Mouse (Mus musculus) hindbrain, embryonic 13.5 days (tissue): ENCODE results near the gene Cry2. TPM values are rescaled to one million over a fixed set of nuclear protein-coding genes. Genes with fewer than 3 reads are reported as not detected.

ENCODE experiments used
- ATAC-seq: fragments of 200-750 bp; cut with Nextera tagmentation; 2 replicates; pipeline ENCODE4 v1.8.0; 2017; ENCODE audit warnings: moderate TSS enrichment; ENCODE audit not compliant: low FRiP score
- H3K27ac ChIP-seq: fragments of 300-500 bp; sonication (generic); 2 replicates; pipeline ENCODE4 v1.5.1; 2015; ENCODE audit warnings: inconsistent platforms, mild to moderate bottlenecking, moderate library complexity
- H3K27me3 ChIP-seq: fragments of 300-500 bp; sonication (generic); 2 replicates; pipeline ENCODE4 v1.6.1; 2015; ENCODE audit warnings: mild to moderate bottlenecking, inconsistent platforms
- H3K36me3 ChIP-seq: fragments of 300-500 bp; sonication (generic); 2 replicates; pipeline ENCODE4 v1.6.1; 2015; ENCODE audit warnings: mild to moderate bottlenecking, inconsistent platforms
- H3K4me1 ChIP-seq: fragments of 300-500 bp; sonication (generic); replicated peaks from 2 replicates; pipeline ENCODE4 v1.6.1; 2015; ENCODE audit warnings: inconsistent platforms
- H3K4me2 ChIP-seq: fragments of 300-500 bp; sonication (generic); 2 replicates; pipeline ENCODE4 v1.6.1; 2015; ENCODE audit warnings: inconsistent platforms, mild to moderate bottlenecking, moderate library complexity
- H3K4me3 ChIP-seq: fragments of 300-500 bp; sonication (generic); 2 replicates; pipeline ENCODE4 v1.5.1; 2015; ENCODE audit warnings: mild to moderate bottlenecking, inconsistent platforms
- H3K9ac ChIP-seq: fragments of 300-500 bp; sonication (generic); 2 replicates; pipeline ENCODE4 v1.6.1; 2015; ENCODE audit warnings: mild to moderate bottlenecking, inconsistent platforms
- H3K9me3 ChIP-seq: fragments of 300-500 bp; sonication (generic); 2 replicates; pipeline ENCODE4 v1.6.1; 2016; ENCODE audit warnings: inconsistent platforms
- WGBS: fragments of 180-500 bp; shearing (Covaris S2); methylation state at CpG from one replicate; pipeline ENCODE4 v1.1.7; 2015; 5-methylcytosine and 5-hydroxymethylcytosine counted together
- polyA plus RNA-seq: library from polyadenylated mRNA; unstranded; fragments of >200 nt; fragmentation: Nextera tagmentation; extraction: Ambion mirVana; gene quantifications from 2 replicates; pipeline ENCODE4 v1.2.1, GENCODE M21; 2015

Cry2 gene
- polyA plus RNA-seq, 1 experiment from 2014 or later: 36.8 TPM

GRCm38 (mm10) chr2:92379783-92380494, 53.9 kb downstream of the Cry2 start:
- Histone ChIP-seq H3K4me2 (no peak overlapping the region), H3K4me1 (peaks cover 17% of the 10 kb centered on the region), H3K27ac (no peak overlapping the region), H3K9me3 (no peaks in the 10 kb centered on the region), H3K27me3 (no peaks in the 10 kb centered on the region), H3K4me3 (no peak overlapping the region), H3K36me3 (peaks cover 78% of the 10 kb centered on the region), H3K9ac (no peak overlapping the region)
- 77% methylated on average over 17 of the region's 17 CpGs for WGBS
- ATAC-seq: no peak

GRCm38 (mm10) chr2:92377320-92377719, 56.5 kb downstream of the Cry2 start:
- peaks cover 37% of the 10 kb centered on the region for H3K4me1 ChIP-seq
- no peak overlapping the region for H3K27ac ChIP-seq
- whole genome bisulfite sequencing: 94% methylated on average over 7 of the region's 7 CpGs
- peaks cover 52% of the 10 kb centered on the region for H3K36me3 ChIP-seq
- no peak overlapping the region for H3K4me3 ChIP-seq
- H3K9ac ChIP-seq: no peak overlapping the region
- H3K9me3 ChIP-seq: no peaks in the 10 kb centered on the region
- no peak overlapping the region for H3K4me2 ChIP-seq
- ATAC-seq: no peak
- H3K27me3 ChIP-seq: peaks cover 2% of the 10 kb centered on the region; the same call in 1 of the 2 replicates

- H3K36me3 ChIP-seq: peaks cover 42% of the 10 kb centered on the region
- H3K9me3 ChIP-seq: no peaks in the 10 kb centered on the region
- 92% methylated on average over 6 of the region's 6 CpGs for WGBS
- H3K4me2 ChIP-seq: peak overlapping the region; percentile 91
- H3K27ac ChIP-seq: no peak overlapping the region
- H3K9ac ChIP-seq: peak overlapping the region; percentile 84; the same call in 1 of the 2 replicates
- peak overlapping the region; percentile 73 for H3K4me3 ChIP-seq
- H3K27me3 ChIP-seq: peaks cover 11% of the 10 kb centered on the region
- no peak for ATAC-seq
- peaks cover 48% of the 10 kb centered on the region for H3K4me1 ChIP-seq
These were observed 57.5 kb downstream of the Cry2 start for GRCm38 (mm10) chr2:92376300-92376699.

GRCm38 (mm10) chr2:92375788-92376187, 58.1 kb downstream of the Cry2 start:
- H3K4me1 ChIP-seq: peaks cover 51% of the 10 kb centered on the region

GRCm38 (mm10) chr2:92375099-92375623, 58.7 kb downstream of the Cry2 start:
- H3K4me1 ChIP-seq: peaks cover 54% of the 10 kb centered on the region
- WGBS: under 1% methylated on average over 29 of the region's 29 CpGs
- no peaks in the 10 kb centered on the region for H3K9me3 ChIP-seq
- peaks cover 23% of the 10 kb centered on the region for H3K27me3 ChIP-seq
- H3K27ac ChIP-seq: peak overlapping the region; percentile 87
- peak overlapping the region; percentile 84 for H3K9ac ChIP-seq
- H3K4me2 ChIP-seq: peak overlapping the region; percentile 91
- peaks cover 31% of the 10 kb centered on the region for H3K36me3 ChIP-seq
- ATAC-seq: peak; percentile 96
- H3K4me3 ChIP-seq: peak overlapping the region; percentile 73

More at GRCm38 (mm10) chr2:92375788-92376187, 58.1 kb downstream of the Cry2 start:
- peak overlapping the region; percentile 91 for H3K4me2 ChIP-seq
- H3K27me3 ChIP-seq: peaks cover 16% of the 10 kb centered on the region
- peaks cover 37% of the 10 kb centered on the region for H3K36me3 ChIP-seq
- peak overlapping the region; percentile 73 for H3K4me3 ChIP-seq
- 10% methylated on average over 10 of the region's 10 CpGs for WGBS
- peak overlapping the region; percentile 87 for H3K27ac ChIP-seq
- ATAC-seq: 0 out of 2 replicates have a peak, but pooled peaks have one; percentile 1
- H3K9me3 ChIP-seq: no peaks in the 10 kb centered on the region
- peak overlapping the region; percentile 84 for H3K9ac ChIP-seq

GRCm38 (mm10) chr2:92374514-92374913, 59.3 kb downstream of the Cry2 start, which contains the start of the genes Pex16 and Large2:
Gene Pex16 (plus strand): TSS chr2:92374676.
Gene Large2 (minus strand): TSS chr2:92374869.
- H3K9me3 ChIP-seq: no peaks in the 10 kb centered on the region
- peak within 1 kb of the TSS; percentile 73 for H3K4me3 ChIP-seq
- H3K4me2 ChIP-seq: peak within 1 kb of the TSS; percentile 91
- H3K36me3 ChIP-seq: peaks cover 24% of the 10 kb centered on the region
- WGBS: 6% methylated on average over 16 of the region's 16 CpGs
- H3K9ac ChIP-seq: peak within 1 kb of the TSS; percentile 84
- peaks cover 57% of the 10 kb centered on the region for H3K4me1 ChIP-seq
- peaks cover 29% of the 10 kb centered on the region for H3K27me3 ChIP-seq
- peak within 1 kb of the TSS; percentile 87 for H3K27ac ChIP-seq
- peak; percentile 22; the same call in 1 of the 2 replicates for ATAC-seq

- no peak overlapping the region for H3K9ac ChIP-seq
- H3K27ac ChIP-seq: no peak overlapping the region
- whole genome bisulfite sequencing: 85% methylated on average over 11 of the region's 11 CpGs
- no peak overlapping the region for H3K4me3 ChIP-seq
- H3K9me3 ChIP-seq: no peaks in the 10 kb centered on the region
- H3K4me1 ChIP-seq: peaks cover 57% of the 10 kb centered on the region
- H3K4me2 ChIP-seq: no peak overlapping the region
- peaks cover 13% of the 10 kb centered on the region for H3K36me3 ChIP-seq
- no peak for ATAC-seq
- peaks cover 40% of the 10 kb centered on the region for H3K27me3 ChIP-seq
These were observed 60.4 kb downstream of the Cry2 start for GRCm38 (mm10) chr2:92373437-92373813.

GRCm38 (mm10) chr2:92372767-92373436, 60.9 kb downstream of the Cry2 start:
- 45% methylated on average over 9 of the region's 9 CpGs for WGBS
- no peak for ATAC-seq
- Histone ChIP-seq H3K27me3 (peaks cover 41% of the 10 kb centered on the region), H3K36me3 (peaks cover 8% of the 10 kb centered on the region), H3K9ac (no peak overlapping the region), H3K27ac (no peak overlapping the region), H3K4me1 (peaks cover 57% of the 10 kb centered on the region), H3K4me3 (no peak overlapping the region), H3K9me3 (no peaks in the 10 kb centered on the region), H3K4me2 (no peak overlapping the region)

GRCm38 (mm10) chr2:92371971-92372690, 61.7 kb downstream of the Cry2 start:
- H3K27me3 ChIP-seq: peaks cover 41% of the 10 kb centered on the region
- H3K4me1 ChIP-seq: peaks cover 57% of the 10 kb centered on the region
- peaks cover 1% of the 10 kb centered on the region; the same call in 1 of the 2 replicates for H3K36me3 ChIP-seq
- H3K9me3 ChIP-seq: no peaks in the 10 kb centered on the region
- ATAC-seq: no peak
- no peak overlapping the region for H3K4me3 ChIP-seq
- H3K27ac ChIP-seq: 0 out of 2 replicates have a peak overlapping the region, but pooled peaks have one; percentile 3
- WGBS: 6% methylated on average over 10 of the region's 10 CpGs
- H3K4me2 ChIP-seq: no peak overlapping the region
- H3K9ac ChIP-seq: no peak overlapping the region

GRCm38 (mm10) chr2:92370821-92371805, 62.7 kb downstream of the Cry2 start:
- peaks cover 51% of the 10 kb centered on the region for H3K4me1 ChIP-seq

GRCm38 (mm10) chr2:92370375-92370774, 63.5 kb downstream of the Cry2 start:
- Histone ChIP-seq H3K36me3 (peaks cover 12% of the 10 kb centered on the region; the same call in 1 of the 2 replicates), H3K9ac (peak overlapping the region; percentile 66), H3K4me3 (peak overlapping the region; percentile 38), H3K27ac (no peak overlapping the region), H3K4me1 (peaks cover 45% of the 10 kb centered on the region), H3K4me2 (peak overlapping the region; percentile 59), H3K9me3 (no peaks in the 10 kb centered on the region), H3K27me3 (peaks cover 41% of the 10 kb centered on the region)
- 12% methylated on average over 17 of the region's 19 CpGs for WGBS
- ATAC-seq: no peak

More at GRCm38 (mm10) chr2:92370821-92371805, 62.7 kb downstream of the Cry2 start:
- H3K36me3 ChIP-seq: peaks cover 9% of the 10 kb centered on the region; the same call in 1 of the 2 replicates
- 2% methylated on average over 43 of the region's 45 CpGs for WGBS
- H3K9ac ChIP-seq: peak overlapping the region; percentile 66
- peaks cover 41% of the 10 kb centered on the region for H3K27me3 ChIP-seq
- H3K4me2 ChIP-seq: peak overlapping the region; percentile 59
- no peaks in the 10 kb centered on the region for H3K9me3 ChIP-seq
- peak overlapping the region; percentile 38 for H3K4me3 ChIP-seq
- ATAC-seq: no peak
- H3K27ac ChIP-seq: peak overlapping the region; percentile 3; the same call in 1 of the 2 replicates
